ENCODE assay signal across 10 mouse cellular contexts in genomic region chr2:124524167-124524566, GRCm38 (mm10).
DNase-seq lines count a peak whose midpoint lies in the region; ATAC-seq and TF ChIP-seq lines count a peak whose summit lies in the region.
"Had no signal": no experiment of that assay in that cellular context is flagged by ENCODE, and none has a peak within 500 bp of the region (broad histone marks: within the 10 kb centered on the region; RNA-seq: fewer than 3 reads in every experiment).

No protein-coding gene starts in this region.

- H3K27ac ChIP-seq in forebrain, embryonic 14.5 days (ENCODE audit: low read depth, low read length) = peak overlapping the region; percentile 35; the same call in 1 of the 2 replicates
- no peak overlapping the region for H3K27ac ChIP-seq in forebrain, embryonic 11.5 days (ENCODE audit: low read depth, low read length)
- no peak overlapping the region for H3K27ac ChIP-seq in forebrain, postnatal 0 days (ENCODE audit: low read depth, low read length)
- H3K27ac ChIP-seq: kidney, embryonic 15.5 days had no signal

- no peaks in the 10 kb centered on the region for H3K27me3 ChIP-seq in forebrain, embryonic 14.5 days (replicated peaks; ENCODE audit: control insufficient read depth, insufficient read depth, low read length)
- no peaks in the 10 kb centered on the region for H3K27me3 ChIP-seq in forebrain, embryonic 11.5 days (ENCODE audit: control insufficient read depth, insufficient read depth, low read length)
- H3K27me3 ChIP-seq in forebrain, postnatal 0 days (ENCODE audit: insufficient read depth, low read length) = no peaks in the 10 kb centered on the region
- H3K27me3 ChIP-seq: kidney, embryonic 15.5 days had no signal

- H3K4me2 ChIP-seq in forebrain, embryonic 14.5 days (ENCODE audit: low read length) = no peak overlapping the region
- no peak overlapping the region for H3K4me2 ChIP-seq in forebrain, embryonic 11.5 days (ENCODE audit: low read depth, low read length, severe bottlenecking)
- no peak overlapping the region for H3K4me2 ChIP-seq in forebrain, postnatal 0 days (ENCODE audit: low read depth)
- H3K4me2 ChIP-seq: kidney, embryonic 15.5 days had no signal

- no peaks in the 10 kb centered on the region for H3K4me1 ChIP-seq in forebrain, embryonic 14.5 days (ENCODE audit: control insufficient read depth, insufficient read depth, low read length)
- no peaks in the 10 kb centered on the region for H3K4me1 ChIP-seq in forebrain, embryonic 11.5 days (replicated peaks; ENCODE audit: control insufficient read depth, insufficient read depth, low read length)
- H3K4me1 ChIP-seq in forebrain, postnatal 0 days (ENCODE audit: insufficient read depth) = no peaks in the 10 kb centered on the region
- H3K4me1 ChIP-seq: kidney, embryonic 15.5 days had no signal

- DNase-seq in forebrain, embryonic 14.5 days (ENCODE audit: low spot score) = peak; percentile 82
- no peak for DNase-seq in forebrain, embryonic 11.5 days (ENCODE audit: low spot score)
- peak; percentile 72 for DNase-seq in left cerebral cortex, postnatal 4 days
- DNase-seq in left cerebral cortex, adult 11 months (ENCODE audit: low spot score) = no peak
- peak; percentile 78 for DNase-seq in forebrain, postnatal 0 days
- peak; percentile 57 to 71 for DNase-seq in layer of hippocampus, adult 8-10 months (ENCODE audit: low spot score in 2 of 2)
- no peak for DNase-seq in cerebellum, postnatal 36 days
- DNase-seq: liver, postnatal 0 days had no signal

- intact Hi-C loops in left cerebral cortex, postnatal 4 days (cut with DNase I) = no loop called here

- H3K4me3 ChIP-seq in forebrain, embryonic 14.5 days (ENCODE audit: low read depth, low read length) = no peak overlapping the region
- H3K4me3 ChIP-seq in forebrain, embryonic 11.5 days (ENCODE audit: low read depth, low read length) = no peak overlapping the region
- H3K4me3 ChIP-seq in forebrain, postnatal 0 days (ENCODE audit: low read depth, low read length) = no peak overlapping the region
- H3K4me3 ChIP-seq: kidney, embryonic 15.5 days had no signal

- no peak for TF ChIP-seq CTCF in forebrain, postnatal 0 days (IDR thresholded peaks at IDR 0.05; ENCODE audit: low read depth)

- H3K9me3 ChIP-seq in forebrain, embryonic 14.5 days (replicated peaks; ENCODE audit: control insufficient read depth, low read length) = no peaks in the 10 kb centered on the region
- H3K9me3 ChIP-seq in forebrain, embryonic 11.5 days (ENCODE audit: control insufficient read depth, low read length) = no peaks in the 10 kb centered on the region
- H3K9me3 ChIP-seq in forebrain, postnatal 0 days (ENCODE audit: low read length) = no peaks in the 10 kb centered on the region
- H3K9me3 ChIP-seq: kidney, embryonic 15.5 days had no signal

- no peak overlapping the region for H3K9ac ChIP-seq in forebrain, embryonic 14.5 days (ENCODE audit: low read length)
- H3K9ac ChIP-seq in forebrain, embryonic 11.5 days (ENCODE audit: low read length) = no peak overlapping the region
- no peak overlapping the region for H3K9ac ChIP-seq in forebrain, postnatal 0 days
- H3K9ac ChIP-seq: kidney, embryonic 15.5 days; liver, postnatal 0 days had no signal

- no peaks in the 10 kb centered on the region for H3K36me3 ChIP-seq in forebrain, embryonic 14.5 days (ENCODE audit: control insufficient read depth, insufficient read depth, low read length)
- H3K36me3 ChIP-seq in forebrain, embryonic 11.5 days (ENCODE audit: control insufficient read depth, insufficient read depth, low read length) = no peaks in the 10 kb centered on the region
- no peaks in the 10 kb centered on the region for H3K36me3 ChIP-seq in forebrain, postnatal 0 days (ENCODE audit: insufficient read depth)
- H3K36me3 ChIP-seq: kidney, embryonic 15.5 days had no signal

- 72% methylated on average over 3 of the region's 3 CpGs for WGBS in forebrain, embryonic 14.5 days
- 90% methylated on average over 3 of the region's 3 CpGs for WGBS in forebrain, embryonic 11.5 days
- WGBS in forebrain, postnatal 0 days = 40% methylated on average over 3 of the region's 3 CpGs

- ATAC-seq in forebrain, embryonic 14.5 days = peak; percentile 93
- no peak for ATAC-seq in forebrain, embryonic 11.5 days (replicated peaks; ENCODE audit: low FRiP score)
- peak; percentile 78 for ATAC-seq in forebrain, postnatal 0 days
- no peak for ATAC-seq in frontal cortex, adult (ENCODE audit: low TSS enrichment)
- ATAC-seq: liver, postnatal 0 days had no signal

Comparison
In these comparisons a context has a peak if more than half of its experiments do, and no peak if none do; other contexts are left out.
1. ATAC-seq: peak in forebrain, embryonic 14.5 days (single experiment) and forebrain, postnatal 0 days (single experiment); none in forebrain, embryonic 11.5 days (single experiment) and frontal cortex, adult (single experiment).
2. DNase-seq: peak in forebrain, embryonic 14.5 days (single experiment), left cerebral cortex, postnatal 4 days (single experiment), forebrain, postnatal 0 days (single experiment) and layer of hippocampus, adult 8-10 months (2 of 2); none in forebrain, embryonic 11.5 days (single experiment), left cerebral cortex, adult 11 months (single experiment) and cerebellum, postnatal 36 days (0 of 2).